Mouse (Mus musculus) G1E (cell line): ENCODE data around the gene Stip1.

Experiments
- CTCF ChIP-seq: IDR thresholded peaks from 2 replicates; pipeline ENCODE4 v1.5.1; 2012; ENCODE audit warnings: low read depth, low read length, inconsistent platforms, mixed read lengths
- TAL1 ChIP-seq: conservative IDR thresholded peaks from 2 replicates; pipeline ENCODE4 v1.6.1; 2012; ENCODE audit warnings: low read depth, low read length, inconsistent platforms, mixed read lengths

GRCm38 (mm10) chr19:6987061-6987903 is 52.5 kb downstream of the Stip1 start, which contains the start of gene Vegfb:
- no peak for TF ChIP-seq CTCF
- TF ChIP-seq TAL1 = no peak
